Mouse (Mus musculus) lung, postnatal 14 days (tissue): Measurements from ENCODE around the gene Fam173a.

Experiments
- DNase-seq: peaks from one replicate; pipeline ENCODE4 v3.0.0; 2021

Fam173a gene

DNA sequence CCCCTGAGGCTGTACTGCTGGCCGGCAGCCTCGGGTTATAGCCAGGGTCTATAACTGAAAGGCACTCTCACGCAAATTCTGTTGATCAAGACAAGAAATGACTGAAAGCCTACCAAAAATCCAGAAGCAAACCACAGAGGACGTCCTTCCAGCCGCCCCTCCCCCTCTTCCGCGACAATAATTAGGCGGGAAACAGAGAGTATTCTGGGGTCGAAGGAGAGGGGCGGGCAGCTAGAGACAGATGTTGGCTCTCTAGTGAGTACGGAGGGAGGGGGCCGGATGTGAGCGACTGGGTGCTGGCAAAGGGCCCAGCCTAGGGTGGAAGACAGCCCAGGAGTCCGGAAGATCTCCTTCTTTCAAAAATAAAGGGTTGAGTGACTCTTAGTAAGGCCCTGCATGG lies at the start of gene Fam173a:
TSS of gene Fam173a (minus strand) at position 287 of the 400 bp plus-strand sequence.
- peak; percentile 84 for DNase-seq

DNA sequence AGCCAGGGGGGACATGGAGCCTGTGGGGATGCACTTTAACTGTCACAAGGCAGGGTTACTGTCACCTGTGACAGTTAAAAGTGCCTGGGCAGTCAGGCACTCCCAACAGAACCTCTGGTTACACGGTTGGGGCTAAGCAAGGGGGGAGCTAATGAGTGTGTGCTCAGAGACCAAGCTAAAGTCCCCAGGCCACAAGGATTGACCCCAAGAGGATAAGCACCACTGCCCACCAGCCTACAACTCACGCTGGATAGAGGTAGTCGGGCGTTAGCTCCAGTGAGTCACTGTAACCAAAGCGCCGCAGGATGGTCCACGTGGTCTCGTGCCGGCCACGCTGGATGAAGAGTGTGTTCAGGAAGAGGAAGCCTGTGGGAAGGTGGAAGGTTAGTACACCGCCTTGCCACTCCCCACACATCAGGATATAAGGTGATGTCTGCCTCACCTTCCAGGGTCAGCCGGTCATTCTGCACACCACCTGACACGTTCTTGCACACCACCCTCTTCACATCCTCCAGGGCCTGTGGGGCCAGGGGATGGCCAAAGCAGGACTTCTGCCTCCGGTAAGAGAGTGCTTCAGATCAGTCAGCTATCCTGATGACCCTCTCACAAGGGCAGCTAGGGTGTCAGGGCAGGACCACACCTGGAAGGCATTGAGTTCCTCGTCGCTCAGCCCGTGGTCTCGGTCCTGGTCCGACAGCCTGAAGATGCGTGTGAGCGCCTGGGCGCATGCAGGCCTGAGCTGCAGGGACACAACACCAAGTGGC lies 48.6 kb upstream of the Fam173a start, which contains the start of gene Gm20683:
TSS of gene Gm20683 (minus strand) at position 647 of the 764 bp plus-strand sequence.
- DNase-seq: no peak

DNA sequence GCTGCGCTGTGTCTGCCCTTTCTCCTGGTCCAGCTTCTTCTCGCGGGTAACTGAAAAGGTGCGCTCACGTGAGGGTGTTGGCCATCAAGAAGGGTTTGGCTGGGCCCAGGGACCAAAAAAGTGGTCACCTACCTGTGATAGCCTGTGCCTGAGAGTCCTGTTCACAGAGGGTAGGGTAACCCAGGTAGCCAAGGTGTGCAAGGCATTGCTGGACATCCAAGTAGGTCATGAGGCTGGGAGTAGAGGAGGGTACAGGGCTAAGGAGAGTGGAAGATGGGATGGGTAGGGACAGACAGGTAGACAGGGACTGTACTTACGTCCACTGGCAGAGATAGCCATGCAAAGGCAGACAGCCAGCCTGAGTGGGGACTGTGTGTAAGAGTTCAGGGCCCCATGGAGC lies 47.8 kb upstream of the Fam173a start:
- DNase-seq: no peak

DNA sequence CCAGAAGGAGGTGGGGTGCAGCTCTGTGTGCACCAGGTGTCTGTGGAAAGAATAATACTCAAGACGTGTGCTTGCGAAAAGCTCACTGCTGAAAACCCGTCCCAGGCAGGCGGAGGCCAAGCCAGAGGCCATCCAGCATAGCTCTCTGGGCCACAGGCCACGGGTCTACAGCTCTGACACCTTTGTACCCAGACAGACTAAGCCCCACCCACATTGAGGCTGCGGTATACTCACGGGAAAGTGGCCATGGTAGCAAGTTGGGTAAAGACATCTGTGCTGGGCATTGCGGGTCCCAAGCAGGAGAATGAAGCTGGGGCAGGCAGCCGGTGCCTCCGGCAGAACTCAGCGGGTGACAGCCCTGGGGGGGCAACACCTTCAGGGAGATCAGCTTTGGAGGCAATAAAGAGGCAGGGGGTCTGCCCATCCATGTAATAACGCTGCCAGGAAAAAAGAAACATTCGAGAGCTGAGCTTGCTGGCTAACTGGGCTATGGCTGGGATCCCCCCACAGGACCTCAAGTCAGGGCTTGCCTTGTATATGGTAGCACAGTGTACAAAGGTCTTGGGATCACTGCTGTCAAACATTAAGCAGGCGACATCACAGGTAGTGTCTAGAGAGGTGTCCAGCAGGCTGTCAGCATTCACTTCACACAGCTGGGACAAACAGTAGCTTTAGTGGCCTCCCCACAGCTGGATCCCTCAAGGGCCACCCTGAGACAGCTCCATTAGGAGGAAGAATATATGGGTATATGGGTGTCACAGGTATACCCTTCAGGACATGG lies 46.9 kb upstream of the Fam173a start:
- DNase-seq: no peak

DNA sequence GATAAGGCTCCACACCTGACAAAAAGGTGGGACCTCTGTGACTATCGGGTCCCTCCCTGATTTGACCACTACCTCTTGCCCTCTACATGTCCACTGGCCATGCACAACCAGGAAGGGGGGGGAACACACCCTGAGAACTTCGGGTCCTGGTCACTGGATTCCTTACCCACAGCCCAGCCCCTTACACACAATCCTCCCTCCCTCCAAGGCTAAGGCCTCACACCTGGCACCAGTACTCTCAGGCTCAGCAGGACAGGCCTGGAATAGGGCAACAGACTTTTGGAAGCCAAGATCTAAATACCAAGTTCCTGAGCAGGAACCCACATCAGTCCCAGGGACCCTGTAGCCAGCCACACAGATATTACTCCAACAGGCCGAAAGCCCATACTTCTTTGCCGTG lies 46.2 kb upstream of the Fam173a start:
- DNase-seq: no peak

DNA sequence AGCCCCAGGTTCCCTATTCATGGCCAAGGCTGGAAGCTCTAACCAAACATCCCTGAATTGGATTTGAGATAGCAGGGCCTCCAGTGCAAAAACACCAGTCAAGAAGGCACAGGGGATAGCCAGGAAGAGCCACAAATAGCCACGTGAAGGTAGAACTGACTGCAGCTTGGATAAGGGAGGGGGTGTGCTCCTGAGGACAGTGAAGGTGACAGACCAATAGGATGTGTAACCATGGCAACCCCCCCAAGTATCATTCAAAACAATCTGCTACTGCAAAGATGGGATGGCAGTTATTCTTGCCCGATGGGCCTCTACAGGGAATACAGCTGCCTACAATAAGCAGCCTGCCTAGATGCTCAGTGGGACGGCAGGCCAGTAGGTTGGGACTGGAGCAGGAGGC lies 44.8 kb upstream of the Fam173a start:
- no peak for DNase-seq

DNA sequence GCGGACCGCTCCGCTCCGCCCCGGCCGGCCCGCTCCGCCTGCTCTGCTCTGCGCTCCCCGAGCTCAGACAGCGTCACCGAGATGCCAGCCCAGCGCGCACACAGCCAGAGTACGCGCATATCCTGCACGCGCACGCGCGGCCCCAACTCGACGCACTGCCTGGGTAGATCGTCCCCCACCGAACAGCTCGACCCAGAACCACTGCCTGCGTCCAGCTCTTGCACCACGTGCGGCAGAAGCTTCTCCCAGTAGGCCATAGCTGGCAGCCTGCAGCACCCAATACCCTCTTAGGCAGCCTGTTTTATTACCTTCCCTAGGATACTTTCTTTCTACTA lies 44.3 kb upstream of the Fam173a start, which contains the start of gene Rhbdl1:
TSS of gene Rhbdl1 (minus strand) at position 220 of the 335 bp plus-strand sequence.
- DNase-seq: peak; percentile 57

DNA sequence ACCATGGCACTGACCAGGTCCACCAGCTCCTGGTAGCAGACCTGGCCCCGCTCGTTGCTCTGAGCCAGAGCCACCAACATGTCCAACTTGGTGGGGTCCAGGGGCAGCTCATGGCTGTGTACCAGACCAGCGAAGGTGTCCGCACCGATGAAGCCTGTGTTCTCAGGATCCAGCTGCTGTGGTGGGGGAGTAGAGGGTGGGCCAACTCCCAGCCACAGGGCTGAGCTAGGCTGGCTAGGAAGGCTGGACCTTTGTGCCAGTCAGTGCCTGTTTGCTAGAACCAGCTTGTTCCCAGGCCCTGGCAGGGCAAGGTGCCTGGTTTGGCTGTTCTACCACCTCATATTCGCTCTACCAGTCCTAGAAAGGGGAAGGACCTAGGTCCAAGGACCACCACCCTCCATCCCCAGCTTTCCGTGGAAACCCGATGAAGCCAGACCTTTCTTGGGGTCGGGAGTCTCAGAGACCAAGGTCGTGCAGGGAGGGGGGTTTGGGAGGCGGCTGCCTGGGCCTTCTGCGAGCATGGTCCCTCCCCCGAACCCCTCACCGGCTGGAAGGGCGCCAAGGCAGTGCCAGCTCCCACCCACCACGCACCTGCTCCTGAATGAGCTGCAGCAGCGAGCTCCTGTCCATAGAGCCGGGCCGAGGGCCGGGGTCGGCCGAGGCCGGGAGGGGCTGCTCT lies 43.8 kb upstream of the Fam173a start:
- no peak for DNase-seq

DNA sequence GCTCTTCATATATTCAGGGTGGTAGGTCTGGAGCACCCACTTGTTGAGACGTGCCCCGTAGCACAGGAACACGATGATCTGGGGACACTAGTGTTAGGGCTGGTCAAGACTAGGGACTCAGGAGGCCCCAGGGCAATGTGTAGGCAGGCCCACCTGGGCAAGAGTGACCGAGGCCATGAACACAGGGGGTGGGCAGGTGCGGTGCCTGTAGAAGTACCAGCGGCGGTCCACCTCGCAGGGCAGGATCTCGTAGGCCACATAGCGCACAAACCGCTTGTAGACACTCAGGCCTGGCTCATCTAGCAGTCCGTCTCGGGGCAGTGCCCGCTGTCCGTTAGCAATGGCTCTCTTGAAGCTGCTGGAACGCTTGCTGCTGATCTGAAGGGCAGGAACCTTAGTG lies 43.1 kb upstream of the Fam173a start:
- no peak for DNase-seq

DNA sequence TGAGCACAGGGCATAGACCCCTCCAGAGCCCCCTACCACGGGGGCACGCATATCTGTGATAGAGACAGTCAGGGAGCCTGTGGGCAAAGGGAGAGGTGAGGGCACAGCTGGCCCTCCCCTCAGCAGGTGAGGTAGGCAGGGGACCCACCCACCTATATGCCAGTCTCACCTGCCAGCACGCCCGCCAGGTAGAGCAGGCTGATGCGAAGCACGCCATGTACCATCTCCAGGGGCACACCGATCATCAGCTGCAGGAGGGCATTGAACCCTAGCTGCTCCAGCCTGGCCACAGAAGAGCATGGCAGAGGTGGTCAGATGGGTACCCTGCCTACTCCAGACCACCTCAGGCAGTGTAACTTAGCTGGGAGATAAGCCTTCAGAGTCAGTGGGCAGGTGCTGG lies 42.6 kb upstream of the Fam173a start:
- no peak for DNase-seq

DNA sequence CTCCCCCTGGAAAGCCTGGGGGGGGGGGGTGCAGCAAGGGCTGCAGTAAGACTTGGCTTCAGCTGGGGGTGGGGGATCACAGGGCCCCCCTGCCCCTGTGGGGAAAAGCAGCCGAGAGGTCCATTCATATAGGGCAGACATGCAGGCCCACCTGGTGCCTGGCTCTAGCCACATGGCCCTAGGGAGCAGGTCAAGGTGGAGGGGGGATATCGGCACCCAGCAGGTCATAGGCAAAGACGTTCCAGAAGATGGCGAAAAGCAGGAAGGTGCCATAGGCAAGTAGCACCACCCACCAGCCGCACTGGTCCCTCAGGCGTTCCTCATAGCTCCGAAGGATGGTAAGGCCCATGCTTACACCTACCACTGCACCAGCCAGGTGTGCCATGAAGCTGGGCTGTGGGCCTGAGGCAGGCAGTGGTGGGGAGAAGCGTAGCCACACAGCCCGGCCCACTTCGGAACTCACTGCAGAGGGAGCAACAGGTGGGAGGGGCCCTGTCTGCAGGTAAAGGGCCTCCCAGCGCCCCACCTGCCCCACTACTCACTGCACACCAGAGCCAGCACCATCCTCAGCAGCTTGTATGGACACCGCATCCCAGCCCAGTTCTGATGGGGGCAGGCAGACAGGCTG lies 42.0 kb upstream of the Fam173a start:
- DNase-seq: no peak

DNA sequence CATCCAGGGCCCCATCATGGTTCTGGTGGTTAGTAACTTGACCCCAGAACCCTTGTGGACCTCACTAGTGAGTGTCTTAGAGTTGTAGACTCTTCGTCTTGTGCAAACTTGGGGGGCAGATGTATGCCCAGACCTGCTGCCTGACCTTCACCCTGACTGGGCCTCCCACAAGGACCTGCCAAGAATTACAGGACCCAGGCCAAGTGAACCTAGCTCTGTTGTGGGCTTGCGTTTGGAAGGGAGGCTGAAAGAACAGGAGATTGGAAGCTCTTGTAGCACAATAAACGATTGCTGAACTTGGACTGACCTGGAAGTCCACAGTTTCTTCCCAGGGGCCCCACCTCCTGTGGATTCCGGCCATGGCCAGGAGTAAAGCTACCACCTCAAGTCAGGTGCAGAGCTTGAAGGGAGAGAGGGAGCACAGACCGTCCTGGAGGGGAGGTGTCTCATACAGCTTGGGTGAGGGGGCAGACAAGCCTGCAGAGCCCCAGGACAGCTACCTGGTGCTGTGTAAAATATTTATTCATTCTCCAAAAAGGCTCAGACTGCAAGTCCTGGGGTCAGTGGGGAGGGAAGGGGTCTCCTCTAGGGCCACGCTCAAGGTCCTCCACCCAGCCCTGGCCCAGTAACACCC lies 41.4 kb upstream of the Fam173a start:
- DNase-seq: no peak

DNA sequence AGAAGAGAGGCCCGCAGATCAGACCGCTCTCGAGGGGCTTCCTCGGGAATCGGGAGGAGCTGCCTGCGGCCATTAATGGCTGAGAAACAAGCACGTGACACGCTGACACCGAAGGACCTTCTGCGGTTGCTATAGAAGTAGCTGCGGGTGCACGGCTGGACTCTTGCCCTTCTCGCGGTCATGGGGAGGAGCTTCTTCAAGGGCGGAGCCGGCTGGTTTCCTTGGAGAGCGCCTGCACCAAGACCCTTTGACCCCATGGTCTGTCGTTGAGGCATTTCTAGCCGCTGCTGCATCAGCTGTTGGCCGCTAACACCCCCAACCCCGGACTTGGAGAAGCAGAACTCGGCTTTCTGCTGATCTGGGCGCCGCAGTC lies 40.6 kb upstream of the Fam173a start, which contains the start of gene Stub1:
TSS of gene Stub1 (minus strand) at position 114 of the 373 bp plus-strand sequence.
- peak; percentile 89 for DNase-seq

DNA sequence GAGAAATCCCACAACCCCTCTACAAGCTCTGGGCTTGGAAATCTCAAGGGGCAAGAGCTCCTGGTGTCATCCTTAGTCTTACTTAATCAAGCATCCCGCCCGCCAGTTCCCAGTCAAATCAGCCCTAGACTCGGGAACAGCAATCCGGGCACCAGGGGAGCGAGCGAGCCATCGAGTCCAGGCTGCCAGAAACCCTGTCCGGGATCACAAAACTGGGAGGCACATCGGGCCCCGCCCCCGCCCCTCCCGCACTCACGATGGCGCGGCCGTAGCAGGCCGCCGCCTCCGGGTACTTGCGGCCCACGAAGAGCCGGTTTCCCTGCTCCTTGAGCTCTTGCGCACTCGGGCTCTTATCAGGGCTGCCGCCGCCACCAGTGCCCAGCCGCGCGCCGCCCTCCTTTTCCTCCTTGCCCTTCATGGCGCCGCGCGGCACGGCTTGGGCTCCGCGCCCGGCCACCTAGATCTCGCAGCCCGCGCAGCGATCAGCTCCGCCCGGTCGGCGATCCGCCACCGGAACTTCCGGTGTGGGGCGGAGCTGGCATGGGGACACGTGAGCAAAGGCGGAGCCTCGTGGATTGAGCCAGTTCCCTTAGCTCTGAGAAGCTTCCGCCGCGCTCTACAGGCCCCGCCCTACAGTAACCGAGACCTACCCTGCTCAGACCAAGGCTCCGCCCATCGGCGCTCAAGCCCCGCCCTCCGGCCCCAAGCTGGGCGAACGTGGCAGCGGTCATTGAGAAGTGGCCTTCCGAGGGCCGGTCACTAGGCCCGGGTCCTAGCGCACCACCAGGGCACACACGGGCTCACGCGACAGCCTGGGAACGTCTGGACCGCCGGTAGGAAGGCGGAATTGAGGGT lies 40.0 kb upstream of the Fam173a start:
- peak; percentile 100 for DNase-seq

DNA sequence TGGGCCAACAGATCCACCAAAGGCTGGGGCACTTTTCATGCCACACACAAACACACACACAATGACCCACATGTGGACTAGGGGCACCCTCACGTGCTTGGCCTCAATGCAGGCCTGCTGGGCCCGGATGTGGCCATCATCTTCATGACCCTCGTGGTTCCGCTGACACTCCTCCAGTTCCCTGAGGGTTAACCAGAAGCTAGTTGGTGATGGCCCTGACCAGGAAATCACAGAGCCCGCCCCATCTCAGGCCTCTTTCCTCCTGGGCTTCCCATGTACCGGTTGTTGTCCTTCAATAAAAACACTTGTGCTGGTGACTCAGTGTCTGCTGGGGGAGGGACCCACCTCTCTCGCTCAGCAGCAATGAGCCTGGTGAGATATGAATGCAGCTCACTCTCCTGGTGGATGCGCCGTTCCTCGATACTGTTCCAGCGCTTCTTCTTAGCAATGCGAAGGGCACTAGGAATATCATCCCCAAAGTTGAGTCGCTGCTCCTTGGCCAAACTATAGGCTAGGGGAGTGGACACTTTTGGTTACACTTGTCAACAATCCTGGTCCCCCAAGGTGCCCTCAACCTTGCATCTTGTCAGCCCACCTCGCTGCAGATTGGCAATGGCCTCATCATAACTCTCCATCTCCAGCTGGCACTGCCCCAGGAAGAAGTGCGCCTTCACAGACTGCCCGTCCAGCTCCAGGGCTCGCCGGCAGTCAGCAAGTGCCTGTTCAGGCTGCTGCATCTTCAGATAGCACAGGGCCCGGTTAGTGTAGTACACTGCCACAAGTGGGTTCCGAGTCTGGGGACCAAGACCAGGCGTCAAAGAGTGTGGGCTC lies 39.0 kb upstream of the Fam173a start:
- DNase-seq: no peak

DNA sequence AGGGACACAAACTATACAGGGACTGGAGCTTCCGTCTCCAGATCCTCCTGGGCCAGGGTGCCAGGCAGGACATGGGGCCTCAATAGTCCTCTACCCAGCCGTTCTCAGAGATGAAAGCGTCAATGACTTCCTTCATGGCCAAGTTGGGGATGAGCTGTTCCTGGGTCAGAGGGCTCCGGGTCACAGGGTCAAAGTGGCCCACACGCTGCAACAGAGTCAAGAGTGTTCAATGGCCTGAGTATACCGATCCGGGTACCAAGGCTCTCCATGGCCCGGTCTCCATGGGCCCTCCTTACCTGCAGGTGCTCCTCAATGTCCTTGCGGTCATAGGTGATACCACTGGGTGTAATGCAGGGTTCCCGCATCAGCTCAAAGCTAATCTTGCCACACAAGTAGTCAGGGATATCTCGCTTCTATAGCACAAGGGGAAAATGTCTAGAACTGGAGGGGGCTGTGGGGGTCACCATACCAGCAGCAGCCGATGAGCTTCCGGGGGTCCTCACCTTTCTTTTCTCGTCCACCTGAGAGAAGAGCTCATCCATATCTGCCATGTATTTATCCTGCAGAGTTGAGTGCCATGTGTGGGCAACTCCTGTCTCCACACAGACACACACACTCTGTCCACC lies 38.2 kb upstream of the Fam173a start:
- DNase-seq: no peak

DNA sequence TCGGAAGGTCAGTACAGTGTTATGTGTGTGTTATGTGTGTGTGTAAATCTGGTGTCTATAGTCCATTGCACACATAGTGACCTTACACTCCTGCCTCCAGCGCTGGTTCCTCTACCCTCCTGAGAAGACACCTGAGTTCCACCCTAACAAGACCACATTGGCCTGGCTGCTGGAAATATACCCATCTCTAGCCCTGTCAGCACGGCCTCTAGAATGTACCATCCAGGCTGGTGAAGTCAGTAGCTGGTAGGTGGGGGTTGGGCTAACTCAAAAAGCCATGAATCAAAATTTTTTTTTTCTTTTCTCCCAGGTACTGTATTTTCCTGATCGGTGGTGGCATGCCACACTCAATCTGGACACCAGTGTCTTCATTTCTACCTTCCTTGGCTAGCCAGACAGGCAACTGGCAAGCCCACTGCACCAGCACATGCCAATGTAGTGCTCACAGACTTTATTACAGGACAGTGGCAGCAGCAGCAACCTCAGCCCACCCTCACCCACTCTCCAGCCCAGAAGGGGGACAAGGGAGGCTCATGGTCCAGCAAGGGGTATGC lies 37.6 kb upstream of the Fam173a start:
- DNase-seq: no peak

DNA sequence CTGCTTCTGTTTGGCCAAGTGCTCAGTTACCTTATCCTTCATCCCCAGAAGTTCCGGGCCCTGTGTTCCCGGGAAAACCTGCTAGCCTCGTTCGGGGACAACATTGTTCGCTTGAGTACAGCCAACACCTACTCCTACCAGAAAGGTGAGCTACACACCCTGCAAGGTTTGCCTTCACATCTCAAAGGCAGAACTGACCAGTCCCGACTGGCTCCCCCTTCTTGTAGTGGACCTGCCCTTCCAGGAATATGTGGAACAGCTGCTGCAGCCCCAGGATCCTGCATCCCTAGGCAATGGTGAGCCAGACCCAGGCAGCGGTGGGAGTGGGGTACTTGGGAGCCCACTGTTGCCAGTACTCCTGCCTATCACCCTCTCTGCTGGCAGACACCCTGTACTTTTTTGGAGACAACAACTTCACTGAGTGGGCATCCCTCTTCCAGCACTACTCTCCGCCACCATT lies 36.9 kb upstream of the Fam173a start:
- no peak for DNase-seq

DNA sequence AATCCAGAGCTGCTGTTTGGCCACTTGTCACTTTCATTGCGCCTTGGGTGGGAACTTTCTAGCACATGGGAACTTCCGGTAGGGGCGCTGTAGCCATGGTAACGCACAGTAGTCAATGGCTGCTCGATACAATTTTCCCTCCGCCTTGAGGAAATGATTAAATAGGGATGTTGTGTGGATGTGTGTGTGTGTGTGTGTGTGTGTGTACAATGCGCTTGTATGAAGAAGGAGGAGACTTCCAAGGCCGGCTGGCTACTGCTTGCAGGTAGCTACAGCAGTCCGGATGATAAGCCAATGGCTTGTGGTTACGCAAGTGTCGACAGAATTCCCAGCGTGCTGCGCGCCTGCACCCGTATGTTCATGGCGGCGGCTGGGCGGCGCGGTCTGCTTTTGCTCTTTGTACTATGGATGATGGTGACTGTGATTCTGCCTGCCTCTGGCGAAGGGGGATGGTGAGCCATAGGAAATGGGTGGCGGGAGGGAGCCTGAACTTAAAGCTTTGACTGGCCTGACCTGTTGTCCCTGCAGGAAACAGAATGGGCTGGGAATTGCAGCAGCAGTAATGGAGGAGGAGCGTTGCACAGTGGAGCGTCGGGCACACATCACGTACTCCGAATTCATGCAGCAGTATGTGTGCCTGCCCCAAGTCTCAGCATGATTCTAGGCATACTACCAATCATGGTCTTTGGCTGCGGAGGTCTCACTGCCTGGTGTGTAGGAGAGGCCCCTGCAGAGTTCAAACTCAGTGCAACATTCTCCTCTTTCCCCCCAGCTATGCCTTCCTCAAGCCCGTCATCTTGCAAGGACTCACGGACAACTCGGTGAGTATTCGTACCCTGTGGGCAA lies 36.2 kb upstream of the Fam173a start, which contains the start of gene Jmjd8:
TSS of gene Jmjd8 (plus strand) at position 156 of the 846 bp plus-strand sequence.
- peak; percentile 76 for DNase-seq
